Mouse (Mus musculus): ENCODE measurements around the gene Col6a1. TPM values are rescaled to one million over a fixed set of nuclear protein-coding genes. Genes with fewer than 3 reads are reported as not detected.

Gene Col6a1
- polyA plus RNA-seq, 1 experiment from 2014 or later = 275 TPM

GRCm38 (mm10) chr10:76704358-76704757, 21.6 kb downstream of the Col6a1 start:
- no peak overlapping the region for H3K9ac ChIP-seq (replicated peaks; ENCODE audit: low read depth, low read length)
- peaks cover 4% of the 10 kb centered on the region for H3K36me3 ChIP-seq (ENCODE audit: control insufficient read depth, insufficient read depth, low read length)
- no peak overlapping the region for H3K27ac ChIP-seq (ENCODE audit: low read length)
- H3K4me2 ChIP-seq (replicated peaks; ENCODE audit: low read depth, low read length) = no peak overlapping the region
- H3K9me3 ChIP-seq (ENCODE audit: control insufficient read depth, low read depth, low read length) = no peaks in the 10 kb centered on the region
- no peak for ATAC-seq (ENCODE audit: insufficient number of reproducible peaks, insufficient read depth, low FRiP score, low read depth)
- WGBS = 73% methylated on average over 3 of the region's 3 CpGs
- H3K4me1 ChIP-seq (ENCODE audit: control insufficient read depth, insufficient read depth, low read length) = 0 out of 2 replicates have a peak, but pooled peaks cover 6% of the 10 kb centered on the region
- no peaks in the 10 kb centered on the region for H3K27me3 ChIP-seq (ENCODE audit: control insufficient read depth, insufficient read depth, low read length)
- H3K4me3 ChIP-seq (ENCODE audit: low read depth, low read length) = no peak overlapping the region

- H3K27ac ChIP-seq (ENCODE audit: low read length) = no peak overlapping the region
- no peak overlapping the region for H3K4me2 ChIP-seq (replicated peaks; ENCODE audit: low read depth, low read length)
- WGBS = 60% methylated on average over 2 of the region's 2 CpGs
- H3K4me3 ChIP-seq (ENCODE audit: low read depth, low read length) = no peak overlapping the region
- no peaks in the 10 kb centered on the region for H3K36me3 ChIP-seq (ENCODE audit: control insufficient read depth, insufficient read depth, low read length)
- no peaks in the 10 kb centered on the region for H3K27me3 ChIP-seq (ENCODE audit: control insufficient read depth, insufficient read depth, low read length)
- 0 out of 2 replicates have a peak, but pooled peaks cover 7% of the 10 kb centered on the region for H3K4me1 ChIP-seq (ENCODE audit: control insufficient read depth, insufficient read depth, low read length)
- no peak overlapping the region for H3K9ac ChIP-seq (replicated peaks; ENCODE audit: low read depth, low read length)
- ATAC-seq (ENCODE audit: insufficient number of reproducible peaks, insufficient read depth, low FRiP score, low read depth) = no peak
- H3K9me3 ChIP-seq (ENCODE audit: control insufficient read depth, low read depth, low read length) = no peaks in the 10 kb centered on the region
These were observed 24.5 kb downstream of the Col6a1 start for GRCm38 (mm10) chr10:76701446-76701845.

- Histone ChIP-seq H3K27ac (ENCODE audit: low read length) (no peak overlapping the region; the same call in 1 of the 2 replicates), H3K4me2 (replicated peaks; ENCODE audit: low read depth, low read length) (no peak overlapping the region), H3K9me3 (ENCODE audit: control insufficient read depth, low read depth, low read length) (no peaks in the 10 kb centered on the region), H3K36me3 (ENCODE audit: control insufficient read depth, insufficient read depth, low read length) (no peaks in the 10 kb centered on the region), H3K4me1 (ENCODE audit: control insufficient read depth, insufficient read depth, low read length) (peaks cover 11% of the 10 kb centered on the region; the same call in 1 of the 2 replicates), H3K27me3 (ENCODE audit: control insufficient read depth, insufficient read depth, low read length) (no peaks in the 10 kb centered on the region), H3K9ac (replicated peaks; ENCODE audit: low read depth, low read length) (no peak overlapping the region), H3K4me3 (ENCODE audit: low read depth, low read length) (no peak overlapping the region)
- WGBS = 71% methylated on average over 7 of the region's 7 CpGs
- no peak for ATAC-seq (ENCODE audit: insufficient number of reproducible peaks, insufficient read depth, low FRiP score, low read depth)
These were observed 26.2 kb downstream of the Col6a1 start for GRCm38 (mm10) chr10:76699816-76700215.

DNA sequence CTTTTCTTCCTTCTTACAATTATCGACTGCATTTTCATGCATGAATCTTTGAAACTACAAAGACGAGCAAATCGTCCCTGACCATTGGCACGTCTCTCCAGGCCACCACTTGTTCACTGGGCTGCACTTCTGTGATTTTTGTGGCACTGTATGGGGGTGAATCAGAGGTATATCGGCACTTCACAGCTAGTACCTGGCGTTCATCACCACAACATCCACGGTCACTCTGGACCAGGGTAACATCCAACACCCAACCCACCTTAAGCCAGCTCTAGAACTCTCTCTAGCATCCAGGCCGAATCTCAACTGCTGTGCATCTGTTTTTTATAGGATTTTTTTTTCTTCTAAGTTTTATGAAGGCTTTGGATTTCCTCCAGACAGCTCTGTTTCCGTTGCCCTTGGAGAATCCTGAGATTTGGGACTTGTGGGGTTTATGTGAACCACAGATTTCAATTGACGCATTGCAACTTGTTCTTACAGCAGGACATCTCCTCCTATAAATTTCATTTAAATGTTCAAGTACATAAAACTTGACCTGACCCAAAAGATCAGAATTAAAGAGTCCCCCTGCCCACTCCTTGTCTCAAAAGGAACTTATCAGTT, 30.6 kb downstream of the Col6a1 start:
- H3K4me2 ChIP-seq (replicated peaks; ENCODE audit: low read depth, low read length) = no peak overlapping the region
- 63% methylated on average over 10 of the region's 10 CpGs for WGBS
- no peaks in the 10 kb centered on the region for H3K27me3 ChIP-seq (ENCODE audit: control insufficient read depth, insufficient read depth, low read length)
- no peaks in the 10 kb centered on the region for H3K36me3 ChIP-seq (ENCODE audit: control insufficient read depth, insufficient read depth, low read length)
- no peak for ATAC-seq (ENCODE audit: insufficient number of reproducible peaks, insufficient read depth, low FRiP score, low read depth)
- H3K4me3 ChIP-seq (ENCODE audit: low read depth, low read length) = no peak overlapping the region
- no peak overlapping the region for H3K9ac ChIP-seq (replicated peaks; ENCODE audit: low read depth, low read length)
- H3K4me1 ChIP-seq (ENCODE audit: control insufficient read depth, insufficient read depth, low read length) = peaks cover 20% of the 10 kb centered on the region; the same call in 1 of the 2 replicates
- no peaks in the 10 kb centered on the region for H3K9me3 ChIP-seq (ENCODE audit: control insufficient read depth, low read depth, low read length)
- H3K27ac ChIP-seq (ENCODE audit: low read length) = peak overlapping the region; percentile 82

GRCm38 (mm10) chr10:76694765-76695164, 31.2 kb downstream of the Col6a1 start:
- Histone ChIP-seq H3K4me1 (ENCODE audit: control insufficient read depth, insufficient read depth, low read length) (peaks cover 18% of the 10 kb centered on the region; the same call in 1 of the 2 replicates), H3K4me2 (replicated peaks; ENCODE audit: low read depth, low read length) (no peak overlapping the region), H3K27me3 (ENCODE audit: control insufficient read depth, insufficient read depth, low read length) (no peaks in the 10 kb centered on the region), H3K27ac (ENCODE audit: low read length) (peak overlapping the region; percentile 82), H3K4me3 (ENCODE audit: low read depth, low read length) (no peak overlapping the region), H3K36me3 (ENCODE audit: control insufficient read depth, insufficient read depth, low read length) (no peaks in the 10 kb centered on the region), H3K9me3 (ENCODE audit: control insufficient read depth, low read depth, low read length) (no peaks in the 10 kb centered on the region), H3K9ac (replicated peaks; ENCODE audit: low read depth, low read length) (no peak overlapping the region)
- WGBS = 22% methylated on average over 7 of the region's 7 CpGs
- peak; percentile 63; the same call in 1 of the 2 replicates for ATAC-seq (ENCODE audit: insufficient number of reproducible peaks, insufficient read depth, low FRiP score, low read depth)

GRCm38 (mm10) chr10:76693446-76693845, 32.5 kb downstream of the Col6a1 start:
- WGBS = 76% methylated on average over 2 of the region's 2 CpGs
- H3K9me3 ChIP-seq (ENCODE audit: control insufficient read depth, low read depth, low read length) = no peaks in the 10 kb centered on the region
- no peak overlapping the region for H3K4me3 ChIP-seq (ENCODE audit: low read depth, low read length)
- H3K27me3 ChIP-seq (ENCODE audit: control insufficient read depth, insufficient read depth, low read length) = no peaks in the 10 kb centered on the region
- no peak overlapping the region for H3K9ac ChIP-seq (replicated peaks; ENCODE audit: low read depth, low read length)
- no peak for ATAC-seq (ENCODE audit: insufficient number of reproducible peaks, insufficient read depth, low FRiP score, low read depth)
- peaks cover 14% of the 10 kb centered on the region; the same call in 1 of the 2 replicates for H3K4me1 ChIP-seq (ENCODE audit: control insufficient read depth, insufficient read depth, low read length)
- H3K36me3 ChIP-seq (ENCODE audit: control insufficient read depth, insufficient read depth, low read length) = no peaks in the 10 kb centered on the region
- H3K4me2 ChIP-seq (replicated peaks; ENCODE audit: low read depth, low read length) = no peak overlapping the region
- peak overlapping the region; percentile 49; the same call in 1 of the 2 replicates for H3K27ac ChIP-seq (ENCODE audit: low read length)

GRCm38 (mm10) chr10:76685451-76686017, 40.4 kb downstream of the Col6a1 start:
- WGBS = 90% methylated on average over 10 of the region's 10 CpGs
- Histone ChIP-seq H3K9me3 (ENCODE audit: control insufficient read depth, low read depth, low read length) (no peaks in the 10 kb centered on the region), H3K27me3 (ENCODE audit: control insufficient read depth, insufficient read depth, low read length) (no peaks in the 10 kb centered on the region), H3K4me3 (ENCODE audit: low read depth, low read length) (no peak overlapping the region), H3K9ac (replicated peaks; ENCODE audit: low read depth, low read length) (no peak overlapping the region), H3K4me2 (replicated peaks; ENCODE audit: low read depth, low read length) (no peak overlapping the region), H3K4me1 (ENCODE audit: control insufficient read depth, insufficient read depth, low read length) (peaks cover 27% of the 10 kb centered on the region), H3K36me3 (ENCODE audit: control insufficient read depth, insufficient read depth, low read length) (no peaks in the 10 kb centered on the region), H3K27ac (ENCODE audit: low read length) (no peak overlapping the region)
- no peak for ATAC-seq (ENCODE audit: insufficient number of reproducible peaks, insufficient read depth, low FRiP score, low read depth)

DNA sequence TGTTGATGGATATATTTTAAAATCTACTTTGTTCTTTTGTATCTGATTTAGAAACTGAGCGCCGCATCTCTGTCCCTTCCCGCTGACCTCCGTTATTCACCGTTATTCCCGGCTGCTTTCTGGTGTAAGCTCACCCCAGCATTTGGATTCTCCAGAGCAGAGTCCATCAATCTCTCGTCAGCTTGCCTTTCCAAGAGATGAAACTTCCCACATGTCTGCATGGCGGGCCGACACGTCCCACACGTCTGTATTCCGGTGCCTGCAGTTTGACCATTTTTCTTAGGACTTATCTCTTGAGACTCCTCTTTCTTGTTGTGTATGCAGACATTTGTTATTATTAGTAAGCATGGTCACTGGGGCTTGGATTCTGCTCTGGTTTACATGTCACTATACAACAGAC, 42.0 kb downstream of the Col6a1 start:
- no peaks in the 10 kb centered on the region for H3K27me3 ChIP-seq (ENCODE audit: control insufficient read depth, insufficient read depth, low read length)
- no peak overlapping the region for H3K9ac ChIP-seq (replicated peaks; ENCODE audit: low read depth, low read length)
- 35% methylated on average over 12 of the region's 12 CpGs for WGBS
- H3K4me1 ChIP-seq (ENCODE audit: control insufficient read depth, insufficient read depth, low read length) = peaks cover 32% of the 10 kb centered on the region
- H3K4me3 ChIP-seq (ENCODE audit: low read depth, low read length) = no peak overlapping the region
- no peaks in the 10 kb centered on the region for H3K9me3 ChIP-seq (ENCODE audit: control insufficient read depth, low read depth, low read length)
- H3K27ac ChIP-seq (ENCODE audit: low read length) = peak overlapping the region; percentile 80; the same call in 1 of the 2 replicates
- H3K36me3 ChIP-seq (ENCODE audit: control insufficient read depth, insufficient read depth, low read length) = no peaks in the 10 kb centered on the region
- ATAC-seq (ENCODE audit: insufficient number of reproducible peaks, insufficient read depth, low FRiP score, low read depth) = peak; percentile 56; the same call in 1 of the 2 replicates
- H3K4me2 ChIP-seq (replicated peaks; ENCODE audit: low read depth, low read length) = no peak overlapping the region

Measured in stomach, embryonic 14.5 days (tissue).